In genomic region chr1:150465364-150465763, GRCm38 (mm10) we compare ENCODE assay signal across 24 mouse cellular contexts. TPM values are rescaled to one million over a fixed set of nuclear protein-coding genes. Genes with fewer than 3 reads are reported as not detected.
DNase-seq lines count a peak whose midpoint lies in the region; ATAC-seq and TF ChIP-seq lines count a peak whose summit lies in the region.
"Had no signal": no experiment of that assay in that cellular context is flagged by ENCODE, and none has a peak within 500 bp of the region (broad histone marks: within the 10 kb centered on the region; RNA-seq: fewer than 3 reads in every experiment).

No protein-coding gene starts in this region.

- no peak for DNase-seq in gastrocnemius, adult 2 months
- DNase-seq in gastrocnemius, postnatal 10 days, result no peak
- DNase-seq in induced T-regulatory cell, adult 2 months (ENCODE audit: low read depth), result peak; percentile 56
- no peak for DNase-seq in retina, embryonic 14.5 days (ENCODE audit: low spot score)
- no peak for DNase-seq in left cerebral cortex, adult 18-20 months (ENCODE audit: low spot score in 2 of 2)
- no peak for DNase-seq in cerebellum, adult 9-11 months
- DNase-seq: cerebellum, adult 11 months; cerebellum, adult 2 months; cerebellum, postnatal 10 days; cerebellum, postnatal 36 days; embryo, embryonic 11 days; gastrocnemius, postnatal 25 days had no signal

- ATAC-seq in CD4-positive, CD25-positive, alpha-beta regulatory T cell, adult 4 months, result peak; percentile 87
- ATAC-seq: forebrain, embryonic 15.5 days; intestine, embryonic 16.5 days had no signal

- intact Hi-C loops in gastrocnemius, adult 2 months (cut with DNase I), result no loop called here

- peak overlapping the region; percentile 51 for H3K4me3 ChIP-seq in gastrocnemius, adult 2 months
- H3K4me3 ChIP-seq: embryonic facial prominence, embryonic 10.5 days; embryonic facial prominence, embryonic 13.5 days; erythroblast, embryonic 14.5 days; forebrain, embryonic 12.5 days; forebrain, embryonic 15.5 days; heart, embryonic 10.5 days; heart, embryonic 13.5 days; hindbrain, embryonic 12.5 days; hindbrain, embryonic 15.5 days had no signal

- no peak for TF ChIP-seq CTCF in gastrocnemius, adult 2 months (IDR thresholded peaks at IDR 0.05)

- H3K27ac ChIP-seq in gastrocnemius, adult 2 months, result peak overlapping the region; percentile 73
- H3K27ac ChIP-seq: embryonic facial prominence, embryonic 10.5 days; embryonic facial prominence, embryonic 13.5 days; forebrain, embryonic 12.5 days; forebrain, embryonic 15.5 days; heart, embryonic 10.5 days; heart, embryonic 13.5 days; hindbrain, embryonic 12.5 days; hindbrain, embryonic 15.5 days had no signal

RNA-seq across cellular contexts. Expression of gene Prg4, which starts 0.6 kb away (rescaled TPM):
- 10 to 100 TPM in 1 of 2 experiments, 1 to 10 TPM in 1; 8.7 to 25.2 TPM for total RNA-seq in gastrocnemius, adult 2 months (2021)
- 1 to 10 TPM in 1 of 2 experiments, under 1 TPM in 1; 0.97 to 1.3 TPM for total RNA-seq in gastrocnemius, postnatal 10 days (2021)
- polyA plus RNA-seq in CD4-positive, CD25-positive, alpha-beta regulatory T cell, adult 4 months (2017; shearing (Covaris generic)), result 10 to 100 TPM; 15.8 to 17.7 TPM
- 10 to 100 TPM in 1 of 2 experiments, 1 to 10 TPM in 1; 10.0 to 12.5 TPM for total RNA-seq in left cerebral cortex, adult 18-20 months (2021)
- total RNA-seq: hematopoietic stem cell, adult 5-6 weeks had no signal
- polyA plus RNA-seq: erythroblast, embryonic 14.5 days had no signal

Comparison
In these comparisons a context has a peak if more than half of its experiments do, and no peak if none do; other contexts are left out.
1. RNA of gene Prg4, which starts 0.6 kb away (total RNA-seq): 8.7 to 25.2 TPM in gastrocnemius, adult 2 months and 10.0 to 12.5 TPM in left cerebral cortex, adult 18-20 months; 0.97 to 1.3 TPM in gastrocnemius, postnatal 10 days; every median in the first group is over 4 times any median in the second.